Mouse (Mus musculus) limb, embryonic 10.5 days (tissue): ENCODE results near the gene Dyrk1a. TPM values are rescaled to one million over a fixed set of nuclear protein-coding genes. Genes with fewer than 3 reads are reported as not detected.
"Not testable (repeated sequence)": the region's sequence is repeated elsewhere in the genome, so short reads cannot be mapped to it uniquely, and the experiment has no call there.

ENCODE experiments used
- DNase-seq: peaks from one replicate; pipeline ENCODE4 v3.0.0-alpha.2; 2017; ENCODE audit warnings: low spot score
- H3K27ac ChIP-seq: fragments of 300-500 bp; sonication (generic); 2 replicates; pipeline ENCODE4 v1.5.1; 2016; ENCODE audit warnings: mild to moderate bottlenecking
- H3K27me3 ChIP-seq: fragments of 300-500 bp; sonication (generic); 2 replicates; pipeline ENCODE4 v1.6.1; 2016; ENCODE audit warnings: low read depth, mild to moderate bottlenecking; ENCODE audit not compliant: poor library complexity, severe bottlenecking
- H3K36me3 ChIP-seq: fragments of 300-500 bp; sonication (generic); 2 replicates; pipeline ENCODE4 v1.6.1; 2016; ENCODE audit warnings: mild to moderate bottlenecking, moderate library complexity
- H3K4me1 ChIP-seq: fragments of 300-500 bp; sonication (generic); 2 replicates; pipeline ENCODE4 v1.6.1; 2016
- H3K4me3 ChIP-seq: fragments of 300-500 bp; sonication (generic); 2 replicates; pipeline ENCODE4 v1.5.1; 2016; ENCODE audit warnings: mild to moderate bottlenecking, moderate library complexity
- H3K9me3 ChIP-seq: fragments of 300-500 bp; sonication (generic); replicated peaks from 2 replicates; pipeline ENCODE4 v1.6.1; 2016; ENCODE audit warnings: mild to moderate bottlenecking
- WGBS: fragments of 180-500 bp; shearing (Covaris S2); methylation state at CpG from one replicate; pipeline ENCODE4 v1.1.7; 2016; 5-methylcytosine and 5-hydroxymethylcytosine counted together
- polyA plus RNA-seq: library from polyadenylated mRNA; unstranded; fragments of >200 nt; fragmentation: Nextera tagmentation; extraction: Ambion mirVana; gene quantifications from 2 replicates; pipeline ENCODE4 v1.2.1, GENCODE M21; 2016

Gene Dyrk1a
- polyA plus RNA-seq, 1 experiment from 2014 or later: 8.9 TPM

GRCm38 (mm10) chr16:94680924-94681323, 111.1 kb downstream of the Dyrk1a start:
- no peaks in the 10 kb centered on the region for H3K4me1 ChIP-seq
- no peak overlapping the region for H3K27ac ChIP-seq
- peak; percentile 26 for DNase-seq
- H3K4me3 ChIP-seq: no peak overlapping the region
- no peaks in the 10 kb centered on the region for H3K9me3 ChIP-seq
- WGBS: 75% methylated on average over 4 of the region's 4 CpGs
- no peaks in the 10 kb centered on the region for H3K27me3 ChIP-seq
- peaks cover 74% of the 10 kb centered on the region for H3K36me3 ChIP-seq

DNA sequence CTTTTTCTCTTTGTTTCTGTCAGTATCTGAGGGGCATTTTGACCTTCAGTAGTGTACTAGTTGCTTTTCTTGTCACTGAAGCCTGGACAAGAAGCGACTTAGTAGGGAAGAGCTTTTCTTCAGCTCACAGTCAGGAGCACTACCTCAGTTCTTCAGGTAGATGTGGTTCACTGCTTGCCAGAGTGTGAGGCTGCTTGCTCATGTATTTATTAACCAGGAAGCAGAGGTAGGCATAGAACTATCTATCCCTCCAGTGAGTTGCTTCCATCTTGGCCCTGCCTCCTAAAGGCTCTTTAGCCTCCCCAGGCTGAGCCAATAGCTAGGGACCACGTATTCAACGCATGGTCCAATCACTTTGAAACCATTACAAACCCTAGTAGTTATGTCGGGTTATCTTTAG, 112.0 kb downstream of the Dyrk1a start:
- 94% methylated on average over 4 of the region's 4 CpGs for WGBS
- H3K27me3 ChIP-seq: no peaks in the 10 kb centered on the region
- no peaks in the 10 kb centered on the region for H3K4me1 ChIP-seq
- no peak overlapping the region for H3K4me3 ChIP-seq
- no peak overlapping the region for H3K27ac ChIP-seq
- peaks cover 79% of the 10 kb centered on the region for H3K36me3 ChIP-seq
- peak; percentile 14 for DNase-seq
- H3K9me3 ChIP-seq: no peaks in the 10 kb centered on the region

- Histone ChIP-seq H3K4me3 (no peak overlapping the region), H3K9me3 (no peaks in the 10 kb centered on the region), H3K27me3 (no peaks in the 10 kb centered on the region), H3K36me3 (peaks cover 83% of the 10 kb centered on the region), H3K27ac (no peak overlapping the region), H3K4me1 (no peaks in the 10 kb centered on the region)
- no peak for DNase-seq
- 90% methylated on average over 4 of the region's 4 CpGs for WGBS
These were observed 114.2 kb downstream of the Dyrk1a start for GRCm38 (mm10) chr16:94683960-94684359.

- H3K4me3 ChIP-seq: no peak overlapping the region
- no peaks in the 10 kb centered on the region for H3K27me3 ChIP-seq
- H3K27ac ChIP-seq: no peak overlapping the region
- peaks cover 75% of the 10 kb centered on the region for H3K36me3 ChIP-seq
- H3K4me1 ChIP-seq: no peaks in the 10 kb centered on the region
- WGBS: 82% methylated on average over 4 of the region's 4 CpGs
- DNase-seq: no peak
- H3K9me3 ChIP-seq: no peaks in the 10 kb centered on the region
These were observed 124.0 kb downstream of the Dyrk1a start for GRCm38 (mm10) chr16:94693687-94694305.

GRCm38 (mm10) chr16:94697553-94697952, 127.7 kb downstream of the Dyrk1a start:
- Histone ChIP-seq H3K9me3 (no peaks in the 10 kb centered on the region), H3K27ac (no peak overlapping the region), H3K27me3 (no peaks in the 10 kb centered on the region), H3K36me3 (peaks cover 38% of the 10 kb centered on the region), H3K4me1 (no peaks in the 10 kb centered on the region), H3K4me3 (no peak overlapping the region)
- WGBS: 87% methylated on average over 5 of the region's 5 CpGs
- no peak for DNase-seq

DNA sequence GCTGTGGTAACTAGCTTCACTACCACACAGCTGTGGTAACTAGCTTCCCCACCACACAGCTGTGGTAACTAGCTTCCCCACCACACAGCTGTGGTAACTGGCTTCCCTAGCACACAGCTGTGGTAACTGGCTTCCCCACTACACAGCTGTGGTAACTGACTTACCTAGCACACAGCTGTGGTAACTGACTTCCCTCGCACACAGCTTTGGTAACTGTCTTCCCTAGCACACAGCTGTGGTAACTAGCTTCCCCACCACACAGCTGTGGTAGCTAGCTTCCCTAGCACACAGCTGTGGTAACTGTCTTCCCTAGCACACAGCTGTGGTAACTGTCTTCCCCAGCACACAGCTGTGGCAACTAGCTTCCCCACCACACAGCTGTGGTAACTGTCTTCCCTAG, 128.4 kb downstream of the Dyrk1a start:
- not testable (repeated sequence) for H3K27me3 ChIP-seq, H3K4me1 ChIP-seq, H3K4me3 ChIP-seq, H3K9me3 ChIP-seq, DNase-seq, H3K27ac ChIP-seq
- 75% methylated on average over 1 of the region's 1 CpGs for WGBS
- peaks cover 31% of the 10 kb centered on the region for H3K36me3 ChIP-seq

DNA sequence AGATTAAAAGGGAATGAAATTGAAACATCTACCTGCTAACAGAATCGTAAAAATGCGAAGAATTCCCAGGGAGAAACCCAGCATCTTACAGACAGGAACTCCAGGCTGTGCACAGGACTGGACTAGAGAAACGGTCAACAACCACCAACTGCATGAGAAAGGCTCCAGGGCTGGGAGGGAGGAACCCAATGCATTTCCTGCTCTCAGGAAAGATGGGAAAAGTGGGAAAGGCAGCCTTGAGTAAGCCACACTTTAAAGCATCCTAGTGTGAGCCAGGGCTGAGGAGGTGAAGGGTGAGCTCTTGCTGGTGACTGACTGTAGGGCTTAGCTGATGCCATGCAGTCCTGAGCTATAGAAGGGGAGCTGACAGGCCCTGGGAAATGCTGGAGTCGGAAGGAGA, 131.3 kb downstream of the Dyrk1a start:
- 85% methylated on average over 4 of the region's 4 CpGs for WGBS
- no peaks in the 10 kb centered on the region for H3K4me1 ChIP-seq
- no peak for DNase-seq
- H3K9me3 ChIP-seq: no peaks in the 10 kb centered on the region
- no peak overlapping the region for H3K27ac ChIP-seq
- peaks cover 3% of the 10 kb centered on the region for H3K36me3 ChIP-seq
- H3K27me3 ChIP-seq: no peaks in the 10 kb centered on the region
- no peak overlapping the region for H3K4me3 ChIP-seq

DNA sequence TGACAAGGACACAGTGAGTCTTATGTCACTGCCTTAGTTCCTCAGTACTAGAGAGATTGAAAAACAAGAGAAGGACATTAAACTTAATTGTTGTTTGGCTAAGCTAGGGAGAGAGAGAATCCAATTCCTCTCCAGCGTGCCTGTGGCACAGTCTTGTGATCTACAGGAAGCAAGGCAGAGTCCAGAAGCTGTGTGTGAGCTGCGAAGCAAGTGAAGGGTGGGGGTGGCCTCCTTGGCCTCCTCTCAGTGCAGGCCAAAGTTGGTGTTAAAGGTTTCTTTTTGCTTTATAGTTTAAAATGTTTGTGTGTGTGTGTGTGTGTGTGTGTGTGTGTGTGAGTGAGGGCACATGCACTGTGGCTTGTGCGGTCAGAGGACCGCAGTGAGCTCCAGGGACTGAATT, 132.2 kb downstream of the Dyrk1a start:
- 92% methylated on average over 4 of the region's 4 CpGs for WGBS
- H3K4me1 ChIP-seq: no peaks in the 10 kb centered on the region
- no peak for DNase-seq
- H3K36me3 ChIP-seq: no peaks in the 10 kb centered on the region
- H3K4me3 ChIP-seq: no peak overlapping the region
- no peaks in the 10 kb centered on the region for H3K27me3 ChIP-seq
- H3K27ac ChIP-seq: no peak overlapping the region
- no peaks in the 10 kb centered on the region for H3K9me3 ChIP-seq

- Histone ChIP-seq H3K36me3 (no peaks in the 10 kb centered on the region), H3K9me3 (peaks cover 3% of the 10 kb centered on the region; the same call in 1 of the 2 replicates), H3K27ac (no peak overlapping the region), H3K27me3 (no peaks in the 10 kb centered on the region), H3K4me1 (peaks cover 15% of the 10 kb centered on the region), H3K4me3 (peak overlapping the region; percentile 38)
- DNase-seq: peak; percentile 86
- WGBS: 9% methylated on average over 25 of the region's 25 CpGs
These were observed 143.8 kb downstream of the Dyrk1a start for GRCm38 (mm10) chr16:94713480-94714094.

GRCm38 (mm10) chr16:94714483-94714882, 144.7 kb downstream of the Dyrk1a start:
- 56% methylated on average over 14 of the region's 14 CpGs for WGBS
- H3K27me3 ChIP-seq: no peaks in the 10 kb centered on the region

GRCm38 (mm10) chr16:94717051-94717450, 147.2 kb downstream of the Dyrk1a start:
- no peak for DNase-seq
- Histone ChIP-seq H3K9me3 (peaks cover 3% of the 10 kb centered on the region; the same call in 1 of the 2 replicates), H3K36me3 (no peaks in the 10 kb centered on the region), H3K27me3 (no peaks in the 10 kb centered on the region), H3K4me1 (peaks cover 15% of the 10 kb centered on the region), H3K27ac (no peak overlapping the region), H3K4me3 (no peak overlapping the region)
- WGBS: 95% methylated on average over 11 of the region's 11 CpGs

More at GRCm38 (mm10) chr16:94714483-94714882, 144.7 kb downstream of the Dyrk1a start:
- peak; percentile 34 for DNase-seq
- H3K9me3 ChIP-seq: peaks cover 3% of the 10 kb centered on the region; the same call in 1 of the 2 replicates
- H3K4me3 ChIP-seq: no peak overlapping the region
- no peaks in the 10 kb centered on the region for H3K36me3 ChIP-seq
- H3K4me1 ChIP-seq: peaks cover 15% of the 10 kb centered on the region
- no peak overlapping the region for H3K27ac ChIP-seq

DNA sequence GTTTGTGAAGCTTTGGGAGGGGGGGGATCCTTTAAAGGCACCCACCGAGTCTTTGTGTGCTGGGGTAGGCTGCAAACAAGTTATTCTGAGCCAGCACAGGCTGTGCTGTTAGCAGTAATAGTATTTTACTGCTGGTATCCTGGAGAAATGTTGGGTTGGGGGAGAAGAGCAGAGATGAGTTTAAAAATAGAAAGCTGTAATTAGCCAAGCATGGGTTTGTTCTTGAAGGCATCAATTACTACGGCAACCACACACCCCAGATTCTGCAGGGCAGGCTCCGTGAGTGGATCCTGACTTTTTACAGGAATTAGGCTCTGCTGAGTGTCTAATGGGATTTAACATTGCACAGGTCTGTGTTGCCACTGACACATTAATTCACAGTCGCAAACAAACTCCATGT, 149.1 kb downstream of the Dyrk1a start:
- H3K27me3 ChIP-seq: no peaks in the 10 kb centered on the region
- H3K4me3 ChIP-seq: no peak overlapping the region
- H3K27ac ChIP-seq: no peak overlapping the region
- no peak for DNase-seq
- 62% methylated on average over 4 of the region's 4 CpGs for WGBS
- peaks cover 14% of the 10 kb centered on the region for H3K4me1 ChIP-seq
- H3K9me3 ChIP-seq: peaks cover 3% of the 10 kb centered on the region; the same call in 1 of the 2 replicates
- H3K36me3 ChIP-seq: no peaks in the 10 kb centered on the region

- Histone ChIP-seq H3K36me3 (no peaks in the 10 kb centered on the region), H3K27me3 (no peaks in the 10 kb centered on the region), H3K4me3 (no peak overlapping the region), H3K9me3 (peaks cover 3% of the 10 kb centered on the region; the same call in 1 of the 2 replicates), H3K27ac (no peak overlapping the region), H3K4me1 (peaks cover 16% of the 10 kb centered on the region)
- 77% methylated on average over 4 of the region's 4 CpGs for WGBS
- no peak for DNase-seq
These were observed 149.7 kb downstream of the Dyrk1a start for GRCm38 (mm10) chr16:94719488-94719887.
